ENCODE assay signal across 21 mouse cellular contexts in the genomic region with DNA sequence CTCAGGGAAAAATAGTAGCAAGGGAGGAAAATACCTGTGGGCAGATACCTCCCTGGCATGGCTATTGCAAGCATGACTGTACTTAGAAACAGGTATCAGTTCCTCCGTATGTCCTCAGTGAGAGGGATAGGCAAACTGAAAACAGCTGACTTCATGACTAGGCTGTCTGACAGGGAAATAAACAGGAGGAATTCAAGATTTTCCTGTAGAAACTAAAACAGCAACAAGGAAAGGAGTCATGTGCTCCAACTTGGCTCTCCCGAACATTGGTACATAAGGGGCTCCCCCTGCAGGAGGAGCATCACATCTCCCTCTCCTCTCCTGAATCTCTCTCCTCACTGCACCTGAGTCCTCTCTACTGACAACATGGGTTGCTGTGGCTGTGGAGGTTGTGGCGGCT. TPM values are rescaled to one million over a fixed set of nuclear protein-coding genes. Genes with fewer than 3 reads are reported as not detected.
DNase-seq lines count a peak whose midpoint lies in the region; ATAC-seq and TF ChIP-seq lines count a peak whose summit lies in the region.
"Had no signal": no experiment of that assay in that cellular context is flagged by ENCODE, and none has a peak within 500 bp of the region (broad histone marks: within the 10 kb centered on the region; RNA-seq: fewer than 3 reads in every experiment).

A gene (plus strand): TSS at position 301 of the 400 bp plus-strand sequence.

- no peak within 1 kb of the TSS for H3K4me3 ChIP-seq in kidney, adult 2 months (ENCODE audit: insufficient read depth, low read depth, low read length)
- no peak within 1 kb of the TSS for H3K4me3 ChIP-seq in kidney, embryonic 15.5 days (replicated peaks)
- no peak within 1 kb of the TSS for H3K4me3 ChIP-seq in lung, embryonic 14.5 days (ENCODE audit: low read depth, low read length)
- H3K4me3 ChIP-seq in limb, embryonic 10.5 days = no peak within 1 kb of the TSS
- H3K4me3 ChIP-seq: embryonic facial prominence, embryonic 15.5 days; forebrain, embryonic 10.5 days; heart, embryonic 10.5 days; hindbrain, embryonic 12.5 days; stomach, embryonic 15.5 days had no signal

- no peaks in the 10 kb centered on the region for H3K36me3 ChIP-seq in kidney, adult 2 months (ENCODE audit: control insufficient read depth, insufficient read depth, low read length)
- H3K36me3 ChIP-seq in kidney, embryonic 15.5 days = no peaks in the 10 kb centered on the region
- no peaks in the 10 kb centered on the region for H3K36me3 ChIP-seq in lung, embryonic 14.5 days (ENCODE audit: insufficient read depth)
- H3K36me3 ChIP-seq in limb, embryonic 10.5 days = no peaks in the 10 kb centered on the region
- H3K36me3 ChIP-seq: embryonic facial prominence, embryonic 15.5 days; heart, embryonic 10.5 days; hindbrain, embryonic 12.5 days; stomach, embryonic 15.5 days had no signal

- peak; percentile 6 for DNase-seq in kidney, adult 2 months
- no peak for DNase-seq in lung, embryonic 14.5 days
- DNase-seq in lung, postnatal 4 days = no peak
- DNase-seq in NIH3T3 (ENCODE audit: low read depth) = peak; percentile 37
- DNase-seq in lung, postnatal 36 days = peak; percentile 22
- no peak for DNase-seq in limb, embryonic 10.5 days (ENCODE audit: low spot score)
- no peak for DNase-seq in frontal cortex, postnatal 14 days (ENCODE audit: low spot score in 2 of 2)
- DNase-seq: cerebellum, adult 9-11 months; embryo, embryonic 11 days; gastrocnemius, postnatal 36 days; heart, postnatal 10 days; left cerebral cortex, postnatal 4 days; spleen, adult 18-20 months had no signal

- H3K4me2 ChIP-seq in kidney, embryonic 15.5 days = no peak within 1 kb of the TSS
- no peak within 1 kb of the TSS for H3K4me2 ChIP-seq in lung, embryonic 14.5 days
- H3K4me2 ChIP-seq: embryonic facial prominence, embryonic 15.5 days; hindbrain, embryonic 12.5 days; stomach, embryonic 15.5 days had no signal

- no peak within 1 kb of the TSS for H3K9ac ChIP-seq in kidney, embryonic 15.5 days
- no peak within 1 kb of the TSS for H3K9ac ChIP-seq in lung, embryonic 14.5 days
- H3K9ac ChIP-seq: embryonic facial prominence, embryonic 15.5 days; hindbrain, embryonic 12.5 days; stomach, embryonic 15.5 days had no signal

- H3K27ac ChIP-seq in kidney, adult 2 months (ENCODE audit: insufficient read depth, low read depth, low read length) = no peak within 1 kb of the TSS
- no peak within 1 kb of the TSS for H3K27ac ChIP-seq in kidney, embryonic 15.5 days
- H3K27ac ChIP-seq in lung, embryonic 14.5 days (ENCODE audit: low read depth) = no peak within 1 kb of the TSS
- H3K27ac ChIP-seq in limb, embryonic 10.5 days = no peak within 1 kb of the TSS
- H3K27ac ChIP-seq: embryonic facial prominence, embryonic 15.5 days; forebrain, embryonic 10.5 days; heart, embryonic 10.5 days; hindbrain, embryonic 12.5 days; stomach, embryonic 15.5 days had no signal

- WGBS in kidney, adult 2 months = 74% methylated on average over 3 of the region's 3 CpGs
- 91% methylated on average over 3 of the region's 3 CpGs for WGBS in kidney, embryonic 15.5 days
- WGBS in lung, embryonic 14.5 days = 85% methylated on average over 3 of the region's 3 CpGs
- WGBS in limb, embryonic 10.5 days = 92% methylated on average over 3 of the region's 3 CpGs

- TF ChIP-seq POLR2A in kidney, adult 2 months (IDR thresholded peaks at IDR 0.05; ENCODE audit: low read depth, low read length) = no peak

- no peaks in the 10 kb centered on the region for H3K4me1 ChIP-seq in kidney, adult 2 months (ENCODE audit: control insufficient read depth, insufficient read depth, low read length)
- no peaks in the 10 kb centered on the region for H3K4me1 ChIP-seq in kidney, embryonic 15.5 days
- H3K4me1 ChIP-seq in lung, embryonic 14.5 days (ENCODE audit: insufficient read depth) = no peaks in the 10 kb centered on the region
- no peaks in the 10 kb centered on the region for H3K4me1 ChIP-seq in limb, embryonic 10.5 days
- H3K4me1 ChIP-seq: embryonic facial prominence, embryonic 15.5 days; heart, embryonic 10.5 days; hindbrain, embryonic 12.5 days; stomach, embryonic 15.5 days had no signal

- ATAC-seq in kidney, embryonic 15.5 days (replicated peaks; ENCODE audit: low FRiP score) = no peak
- no peak for ATAC-seq in lung, embryonic 14.5 days (ENCODE audit: insufficient read depth)
- ATAC-seq: intestine, embryonic 16.5 days had no signal

- TF ChIP-seq CTCF in kidney, adult 2 months (conservative IDR thresholded peaks at IDR 0.05; ENCODE audit: insufficient read depth, insufficient read length, low read depth, low read length) = peak; percentile 43
- TF ChIP-seq CTCF in lung, embryonic 14.5 days (IDR thresholded peaks at IDR 0.05; ENCODE audit: low read depth) = peak; percentile 31; the same call in 1 of the 2 replicates

- no peaks in the 10 kb centered on the region for H3K27me3 ChIP-seq in kidney, adult 2 months (replicated peaks; ENCODE audit: control insufficient read depth, insufficient read depth, low read length)
- H3K27me3 ChIP-seq in kidney, embryonic 15.5 days = no peaks in the 10 kb centered on the region
- H3K27me3 ChIP-seq in lung, embryonic 14.5 days (ENCODE audit: insufficient read depth, low read length) = no peaks in the 10 kb centered on the region
- H3K27me3 ChIP-seq in limb, embryonic 10.5 days (ENCODE audit: low read depth, poor library complexity, severe bottlenecking) = no peaks in the 10 kb centered on the region
- H3K27me3 ChIP-seq: embryonic facial prominence, embryonic 15.5 days; hindbrain, embryonic 12.5 days; stomach, embryonic 15.5 days had no signal

- no peaks in the 10 kb centered on the region for H3K9me3 ChIP-seq in kidney, embryonic 15.5 days (replicated peaks)
- H3K9me3 ChIP-seq in lung, embryonic 14.5 days (ENCODE audit: low read depth, low read length) = no peaks in the 10 kb centered on the region
- H3K9me3 ChIP-seq in limb, embryonic 10.5 days (replicated peaks) = no peaks in the 10 kb centered on the region
- H3K9me3 ChIP-seq: embryonic facial prominence, embryonic 15.5 days; forebrain, embryonic 10.5 days; heart, embryonic 10.5 days; hindbrain, embryonic 12.5 days; stomach, embryonic 15.5 days had no signal

RNA-seq across cellular contexts. Expression of the gene that starts here (rescaled TPM):
- polyA plus RNA-seq in kidney, adult 2 months (2012; rRNA removed) = 0.63 and 0.72 TPM in 2 replicates
- 0.26 and 0.28 TPM in 2 replicates for polyA plus RNA-seq in kidney, embryonic 15.5 days (2015; fragmentation: Nextera tagmentation; extraction: Ambion mirVana)
- 0.32 TPM in 1 of 2 replicates, not detected in the other for polyA plus RNA-seq in lung, embryonic 14.5 days (2014; fragmentation: Nextera tagmentation; extraction: Ambion mirVana)
- polyA plus RNA-seq in limb, embryonic 10.5 days (2016; fragmentation: Nextera tagmentation; extraction: Ambion mirVana) = 0.19 TPM in 1 of 2 replicates, not detected in the other
- polyA plus RNA-seq: forebrain, embryonic 10.5 days; heart, embryonic 10.5 days; intestine, embryonic 16.5 days; neural tube, embryonic 11.5 days; stomach, embryonic 15.5 days had no signal

Comparison
In these comparisons a context has a peak if more than half of its experiments do, and no peak if none do; other contexts are left out.
1. DNase-seq: peak in NIH3T3 (single experiment) and lung, postnatal 36 days (single experiment); none in lung, embryonic 14.5 days (single experiment), lung, postnatal 4 days (0 of 2), limb, embryonic 10.5 days (single experiment) and frontal cortex, postnatal 14 days (0 of 2).
2. Peak in DNase-seq in kidney, adult 2 months; RNA of the gene not detected or under 1 TPM.